Mouse (Mus musculus) bone marrow, adult 2 months (tissue): ENCODE measurements around the gene Ankzf1. TPM values are rescaled to one million over a fixed set of nuclear protein-coding genes. Genes with fewer than 3 reads are reported as not detected.

ENCODE experiments used
- H3K27ac ChIP-seq: fragments of 200-500 bp; 2 replicates; pipeline ENCODE4 v1.5.1; 2012; ENCODE audit warnings: low read depth, mild to moderate bottlenecking, control low read depth, inconsistent platforms, low read length; ENCODE audit not compliant: control insufficient read depth, poor library complexity, insufficient read depth
- H3K4me1 ChIP-seq: fragments of 200-500 bp; 2 replicates; pipeline ENCODE4 v1.6.1; 2011; ENCODE audit warnings: low read length; ENCODE audit not compliant: control insufficient read depth, insufficient read depth
- H3K4me3 ChIP-seq: fragments of 200-500 bp; replicated peaks from 2 replicates; pipeline ENCODE3; 2011; ENCODE audit warnings: mild to moderate bottlenecking, low read depth, low read length, control low read depth; ENCODE audit not compliant: control insufficient read depth
- CTCF ChIP-seq: fragments of 200-500 bp; IDR thresholded peaks from 2 replicates; pipeline ENCODE4 v1.5.1; 2011; ENCODE audit warnings: low read length, control low read depth; ENCODE audit not compliant: control insufficient read depth, insufficient read depth
- POLR2A ChIP-seq: fragments of 200-500 bp; IDR thresholded peaks from 2 replicates; pipeline ENCODE4 v1.6.1; 2011; ENCODE audit warnings: low read depth, mild to moderate bottlenecking, control low read depth, low read length, borderline replicate concordance; ENCODE audit not compliant: control insufficient read depth
- WGBS: fragments of 180-500 bp; shearing (Covaris S2); methylation state at CpG from one replicate; pipeline ENCODE4 v1.1.7; 2018; 5-methylcytosine and 5-hydroxymethylcytosine counted together
- polyA plus RNA-seq: library from polyadenylated mRNA; stranded (reverse); fragments of >200 nt; gene quantifications from 2 replicates; pipeline ENCODE4 v1.2.4, GENCODE M21; 2011; ENCODE audit warnings: low replicate concordance; ENCODE audit not compliant: missing spikeins, insufficient read depth, insufficient read length

Ankzf1 gene
- polyA plus RNA-seq, 1 experiment = 27.7 TPM

- peak within 1 kb of the TSS; percentile 84 for H3K4me3 ChIP-seq
- TF ChIP-seq POLR2A = peak; percentile 97; the same call in 1 of the 2 replicates
- no peak for TF ChIP-seq CTCF
- H3K27ac ChIP-seq = peak within 1 kb of the TSS; percentile 77
- WGBS = 2% methylated on average over 42 of the region's 42 CpGs
- H3K4me1 ChIP-seq = peaks cover 9% of the 10 kb centered on the region
Measured at GRCm38 (mm10) chr1:75210136-75211087, 18.5 kb downstream of the Ankzf1 start, which contains the start of the genes Glb1l and Stk16. Gene Glb1l, minus strand, starts transcription at chr1:75210813. Gene Stk16, plus strand, starts transcription at chr1:75210838.

- Histone ChIP-seq H3K4me3 (peak overlapping the region; percentile 84), H3K4me1 (peaks cover 15% of the 10 kb centered on the region), H3K27ac (peak overlapping the region; percentile 73)
- WGBS = 7% methylated on average over 17 of the region's 17 CpGs
- TF ChIP-seq CTCF = no peak
- TF ChIP-seq POLR2A = no peak
Measured at GRCm38 (mm10) chr1:75211141-75211708, 19.3 kb downstream of the Ankzf1 start.

- WGBS = 44% methylated on average over 4 of the region's 4 CpGs
- Histone ChIP-seq H3K27ac (peak overlapping the region; percentile 52), H3K4me3 (peak overlapping the region; percentile 1), H3K4me1 (peaks cover 19% of the 10 kb centered on the region)
- no peak for TF ChIP-seq CTCF
- no peak for TF ChIP-seq POLR2A
Measured at GRCm38 (mm10) chr1:75212542-75212941, 20.6 kb downstream of the Ankzf1 start.

GRCm38 (mm10) chr1:75213096-75213495 lies 21.1 kb downstream of the Ankzf1 start:
- Histone ChIP-seq H3K4me3 (peak overlapping the region; percentile 59), H3K4me1 (peaks cover 19% of the 10 kb centered on the region), H3K27ac (peak overlapping the region; percentile 52)
- TF ChIP-seq CTCF (no peak), POLR2A (no peak)
- 3% methylated on average over 7 of the region's 7 CpGs for WGBS

- H3K4me1 ChIP-seq = peaks cover 19% of the 10 kb centered on the region
- peak overlapping the region; percentile 61 for H3K27ac ChIP-seq
- TF ChIP-seq POLR2A = no peak
- no peak for TF ChIP-seq CTCF
- WGBS = 46% methylated on average over 2 of the region's 2 CpGs
- peak overlapping the region; percentile 38 for H3K4me3 ChIP-seq
Measured at GRCm38 (mm10) chr1:75214442-75214841, 22.5 kb downstream of the Ankzf1 start.

GRCm38 (mm10) chr1:75214886-75215285 lies 22.9 kb downstream of the Ankzf1 start:
- peak overlapping the region; percentile 38 for H3K4me3 ChIP-seq

GRCm38 (mm10) chr1:75215785-75216184 lies 23.8 kb downstream of the Ankzf1 start:
- H3K27ac ChIP-seq = peak overlapping the region; percentile 93
- TF ChIP-seq POLR2A = no peak
- no peak for TF ChIP-seq CTCF

More at GRCm38 (mm10) chr1:75214886-75215285, 22.9 kb downstream of the Ankzf1 start:
- Histone ChIP-seq H3K27ac (peak overlapping the region; percentile 61), H3K4me1 (peaks cover 19% of the 10 kb centered on the region)
- TF ChIP-seq POLR2A (no peak), CTCF (no peak)
- WGBS = 21% methylated on average over 5 of the region's 5 CpGs

More at GRCm38 (mm10) chr1:75215785-75216184, 23.8 kb downstream of the Ankzf1 start:
- Histone ChIP-seq H3K4me1 (peaks cover 19% of the 10 kb centered on the region), H3K4me3 (peak overlapping the region; percentile 98)
- 59% methylated on average over 9 of the region's 9 CpGs for WGBS
